Mouse (Mus musculus): ENCODE data around the gene Rapgef4.
"Not testable (repeated sequence)": the region's sequence is repeated elsewhere in the genome, so short reads cannot be mapped to it uniquely, and the experiment has no call there.

Gene Rapgef4

DNA sequence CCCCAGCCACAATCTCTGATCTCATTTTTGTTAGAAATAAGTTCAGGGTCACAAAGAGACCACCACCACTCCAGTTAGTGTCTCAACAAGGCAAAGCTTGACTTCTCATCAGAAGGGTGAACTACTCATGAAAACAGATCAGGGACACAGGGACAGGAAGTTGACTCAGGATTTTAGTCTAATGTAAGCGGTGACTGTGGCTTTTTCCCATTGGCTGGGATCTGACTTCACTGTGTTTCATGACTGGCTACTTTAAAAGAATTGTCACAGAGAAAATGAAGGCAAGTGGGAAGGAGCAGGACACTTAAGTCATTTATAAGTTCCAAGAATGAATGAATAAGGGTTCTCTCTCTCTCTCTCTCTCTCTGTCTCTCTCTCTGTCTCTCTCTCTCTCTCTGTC is 45.5 kb downstream of the Rapgef4 start:
- no peak for DNase-seq (ENCODE audit: low spot score in 2 of 2)

DNA sequence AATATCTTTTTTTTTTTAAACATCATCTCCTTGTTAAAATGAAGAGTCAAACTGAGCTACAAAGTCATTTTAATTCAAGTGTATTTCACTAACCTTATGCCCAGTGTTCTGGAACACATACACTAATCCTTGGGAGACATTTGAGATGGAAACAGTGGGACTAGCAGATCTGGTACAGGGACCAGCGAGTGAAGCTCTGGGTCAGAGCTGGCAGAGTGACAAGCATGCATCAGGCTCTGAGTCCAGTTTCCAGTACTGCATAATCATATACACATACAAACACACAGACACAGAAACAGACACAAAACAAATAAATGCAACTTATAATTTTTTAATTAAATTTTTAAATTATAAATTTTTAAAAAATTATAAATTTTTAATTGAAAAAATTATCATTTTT is 48.0 kb downstream of the Rapgef4 start:
- no peak for DNase-seq (ENCODE audit: low spot score in 2 of 2)

DNA sequence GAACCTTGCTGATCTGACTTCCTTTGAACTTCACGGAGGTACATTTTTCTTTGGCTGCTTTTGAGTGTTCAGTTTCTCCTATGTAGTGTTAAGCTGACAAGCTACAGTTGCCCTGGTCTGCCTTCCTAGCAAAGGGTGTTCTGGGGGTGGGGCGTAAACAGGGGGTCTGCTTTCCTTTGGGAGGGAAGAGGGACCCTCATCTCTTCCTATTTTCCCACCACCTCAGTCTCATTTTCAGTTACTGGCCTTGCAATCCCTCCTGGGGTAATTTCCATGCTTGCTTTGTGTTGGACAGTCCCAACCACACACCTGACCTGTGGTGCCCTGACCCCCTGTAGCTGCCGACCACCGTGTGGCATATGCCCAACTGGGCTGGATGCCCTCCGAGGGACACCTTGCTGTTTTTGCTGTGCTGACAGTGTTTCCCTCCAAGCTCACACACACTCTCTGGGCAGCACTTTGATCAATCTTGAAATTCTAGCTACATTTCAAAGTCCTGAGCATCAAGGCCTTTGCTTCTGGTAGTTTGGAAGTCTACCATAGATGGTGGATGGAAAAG is 48.6 kb downstream of the Rapgef4 start:
- DNase-seq (ENCODE audit: low spot score in 2 of 2), result no peak

DNA sequence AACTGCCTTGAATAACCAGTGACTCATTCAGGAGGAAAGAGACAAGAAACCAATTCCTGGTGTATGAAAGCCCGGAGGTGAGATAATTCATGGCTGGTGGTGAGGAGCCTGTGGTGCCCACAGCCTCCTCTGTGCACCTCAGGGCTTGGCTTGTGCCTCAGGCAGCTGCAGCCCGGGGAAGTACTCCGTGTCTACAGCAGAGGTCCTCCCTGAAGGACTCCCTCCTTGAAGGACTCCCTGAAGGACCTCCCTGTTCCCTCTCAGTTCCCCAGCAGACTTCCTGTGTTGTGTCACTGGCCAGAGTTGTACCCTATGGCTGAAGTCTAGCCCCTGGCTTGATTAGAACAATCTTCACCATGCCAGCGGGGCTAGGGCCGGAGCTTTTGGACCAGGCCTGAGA is 50.7 kb downstream of the Rapgef4 start:
- DNase-seq (ENCODE audit: low spot score in 2 of 2), result no peak

DNA sequence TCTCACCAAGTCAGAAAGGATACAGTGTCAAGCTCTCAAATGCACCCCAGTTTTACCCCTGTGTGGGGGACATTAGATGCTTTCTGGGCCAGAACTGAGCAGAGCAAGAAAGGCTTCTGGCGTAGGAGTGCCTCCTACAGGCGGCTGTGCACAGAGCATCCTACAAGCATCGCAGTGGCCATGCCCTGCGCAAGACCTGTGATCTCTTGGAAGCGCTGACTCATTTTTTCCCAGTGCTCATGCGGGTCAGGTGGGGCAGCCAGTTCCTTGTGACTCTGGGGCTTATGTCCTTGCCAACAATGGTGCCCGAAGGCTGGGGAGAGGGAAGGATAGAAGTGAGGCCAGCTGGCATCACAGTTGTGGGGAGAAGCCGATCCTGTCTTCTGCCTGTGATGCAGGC is 54.6 kb downstream of the Rapgef4 start:
- peak in 1 of 2 experiments; percentile 10 for DNase-seq (ENCODE audit: low spot score in 2 of 2)

DNA sequence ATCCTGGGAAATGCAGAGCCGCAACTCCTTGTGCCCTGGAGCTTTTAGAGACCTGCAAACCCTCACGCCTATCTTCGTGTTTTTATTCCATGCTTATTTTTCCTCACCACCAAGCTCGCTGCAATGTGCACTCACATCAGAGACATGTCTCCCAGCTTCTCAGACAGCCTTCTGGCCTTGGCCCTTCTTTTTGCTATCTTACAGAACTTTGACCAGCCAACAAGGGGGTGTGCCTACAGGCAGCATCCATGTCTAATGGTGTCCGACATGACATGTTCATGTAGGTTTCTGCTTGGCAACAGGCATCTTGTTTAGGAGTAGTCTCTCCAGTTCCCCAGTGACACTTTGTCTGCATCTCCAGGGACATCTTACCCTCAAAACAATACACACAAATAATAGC is 56.3 kb downstream of the Rapgef4 start:
- DNase-seq (ENCODE audit: low spot score in 2 of 2), result no peak

DNA sequence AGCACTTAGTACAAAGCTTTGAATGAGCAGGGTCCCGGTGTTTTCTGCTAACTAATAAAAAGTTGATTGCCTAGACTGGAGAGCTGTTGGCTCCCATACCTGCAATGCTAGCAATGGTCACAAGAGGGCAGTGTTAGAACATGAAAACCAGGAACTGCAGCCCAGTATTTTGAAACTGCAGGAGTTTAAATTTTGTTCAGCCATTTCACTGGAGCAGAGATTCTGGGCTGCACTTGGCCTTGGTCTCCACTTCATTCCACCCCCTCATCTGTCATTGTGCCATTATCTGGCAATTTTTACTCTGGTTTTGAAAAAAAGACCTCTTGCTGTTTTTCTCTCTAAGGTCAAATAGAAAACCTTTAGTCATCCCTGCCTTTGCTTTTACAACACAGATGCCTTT is 57.2 kb downstream of the Rapgef4 start:
- peak; percentile 24 to 62 for DNase-seq (ENCODE audit: low spot score in 2 of 2)

DNA sequence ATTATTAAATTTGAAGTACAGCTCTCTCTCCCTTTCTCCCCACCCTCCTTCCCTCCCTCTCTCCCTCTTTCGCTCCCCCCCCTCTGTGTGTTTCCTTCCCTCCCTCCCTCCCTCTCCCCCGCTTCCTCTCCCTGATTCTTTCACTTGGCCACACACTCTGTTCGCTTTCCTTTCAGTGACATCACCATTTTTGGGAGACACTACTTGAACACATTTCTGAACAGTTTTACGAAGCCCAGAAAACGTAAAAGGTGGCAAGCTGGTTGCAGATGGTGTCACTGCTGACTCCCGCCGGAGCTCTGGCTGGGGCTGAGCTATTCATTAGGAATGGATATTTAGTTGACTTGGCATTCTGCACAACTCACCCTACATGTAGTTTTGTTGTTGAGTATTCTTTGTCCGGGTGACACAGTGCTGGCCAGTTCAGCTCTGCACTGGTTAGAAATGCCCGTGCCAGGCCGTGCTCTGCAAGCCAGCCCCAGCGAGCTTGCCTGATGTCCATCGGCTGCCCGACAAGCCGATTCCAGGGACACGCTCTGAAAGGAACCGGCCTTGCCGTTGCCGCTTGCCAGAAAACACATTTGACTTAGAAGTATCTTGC is 57.7 kb downstream of the Rapgef4 start:
- DNase-seq (ENCODE audit: low spot score in 2 of 2), result no peak

DNA sequence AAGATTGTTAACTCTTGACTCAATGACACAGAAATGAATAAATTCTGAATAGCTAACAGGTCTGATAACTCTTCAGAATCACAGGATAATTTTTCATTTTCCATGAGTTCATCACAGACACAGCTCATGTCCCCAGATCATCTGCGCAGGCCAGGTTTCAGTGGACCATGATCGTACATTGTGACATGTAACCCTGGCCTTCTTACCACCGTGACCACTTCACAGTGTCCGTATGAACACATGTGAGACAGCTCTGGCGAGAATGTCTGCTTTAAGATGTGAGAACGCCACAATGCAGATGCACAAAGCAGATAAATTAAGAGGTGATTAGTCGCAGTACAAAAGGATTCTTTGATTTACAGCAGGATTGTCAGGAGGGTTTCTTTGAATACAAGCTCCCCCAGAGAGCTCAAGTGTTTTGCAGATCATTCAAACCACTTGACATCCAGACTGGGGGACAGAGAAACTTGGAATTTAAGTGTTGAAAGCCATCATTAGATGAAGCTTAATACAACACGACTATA is 58.5 kb downstream of the Rapgef4 start:
- DNase-seq (ENCODE audit: low spot score in 2 of 2), result no peak

DNA sequence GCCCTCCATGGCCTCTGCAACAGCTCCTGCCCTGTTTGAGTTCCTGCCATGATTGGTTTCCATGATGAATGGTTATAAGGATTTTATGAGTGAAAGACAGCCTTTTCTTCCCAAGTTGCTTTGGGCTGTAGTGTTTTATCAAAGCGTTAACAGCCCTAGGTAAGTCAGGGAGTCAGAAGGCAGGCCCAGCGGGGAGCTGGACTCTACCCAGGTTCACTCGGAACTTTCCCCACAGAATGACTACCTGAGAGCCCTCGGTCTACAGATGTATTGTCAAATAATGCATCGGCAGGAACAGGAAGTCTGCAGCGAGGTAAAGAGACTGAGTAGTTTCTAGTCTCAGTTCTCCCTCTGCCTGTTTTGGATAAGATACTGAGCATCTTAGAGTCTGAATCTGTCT is 60.0 kb downstream of the Rapgef4 start:
- no peak for DNase-seq (ENCODE audit: low spot score in 2 of 2)

DNA sequence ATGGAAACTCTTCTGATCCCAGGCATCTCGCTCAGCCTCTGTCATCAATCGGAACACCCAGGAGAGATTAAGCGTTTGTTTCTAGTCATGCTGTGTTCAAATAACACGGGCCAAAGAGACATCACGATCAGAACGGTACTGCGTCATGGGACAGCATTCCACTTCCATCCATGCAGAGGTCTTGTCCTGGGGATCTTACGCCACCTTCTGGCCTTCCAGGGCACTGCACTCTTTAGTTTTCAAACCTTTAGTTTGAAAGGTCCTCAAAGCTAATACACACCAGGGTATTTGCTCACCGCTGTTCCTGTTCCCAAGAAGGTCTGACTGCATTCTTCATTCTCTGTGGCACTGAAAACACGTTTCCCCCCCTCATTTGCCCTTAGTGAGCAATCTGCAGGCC is 61.1 kb downstream of the Rapgef4 start:
- no peak for DNase-seq (ENCODE audit: low spot score in 2 of 2)

DNA sequence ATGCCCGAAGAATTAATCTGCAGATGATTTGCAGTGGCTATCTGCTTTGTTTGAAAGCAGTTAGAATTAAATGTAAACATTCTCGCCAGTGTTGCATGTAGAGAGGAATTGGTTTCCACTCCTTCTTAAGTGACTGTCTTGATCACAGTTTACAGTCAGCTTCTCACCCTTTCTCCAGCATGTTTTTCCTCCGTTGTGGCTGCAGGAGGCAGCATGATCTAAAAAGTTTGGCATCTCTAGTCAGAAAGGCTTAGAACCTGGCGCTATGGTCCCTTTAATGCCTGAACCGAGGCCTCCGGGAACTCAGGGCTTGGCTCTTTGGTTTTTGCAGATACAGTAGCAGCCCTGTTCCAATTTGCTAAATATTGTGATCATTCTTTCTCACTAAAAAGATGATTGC is 63.2 kb downstream of the Rapgef4 start:
- no peak for DNase-seq (ENCODE audit: low spot score in 2 of 2)

DNA sequence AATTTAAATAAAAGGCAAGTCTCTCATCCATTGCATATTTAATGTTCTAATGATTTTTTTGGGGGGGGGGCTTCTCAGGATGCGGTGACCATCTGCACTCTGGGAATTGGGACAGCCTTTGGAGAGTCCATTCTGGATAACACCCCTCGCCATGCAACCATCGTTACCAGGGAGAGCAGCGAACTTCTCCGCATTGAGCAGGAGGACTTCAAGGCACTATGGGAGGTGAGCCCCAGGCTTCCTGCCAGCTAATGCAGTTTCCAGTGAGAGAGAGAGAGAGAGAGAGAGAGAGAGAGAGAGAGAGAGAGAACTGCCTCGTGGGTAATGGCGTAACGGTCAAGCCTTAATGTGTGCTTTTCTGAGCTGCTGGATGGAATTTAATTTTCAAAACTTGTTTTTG is 64.0 kb downstream of the Rapgef4 start:
- no peak for DNase-seq (ENCODE audit: low spot score in 2 of 2)

DNA sequence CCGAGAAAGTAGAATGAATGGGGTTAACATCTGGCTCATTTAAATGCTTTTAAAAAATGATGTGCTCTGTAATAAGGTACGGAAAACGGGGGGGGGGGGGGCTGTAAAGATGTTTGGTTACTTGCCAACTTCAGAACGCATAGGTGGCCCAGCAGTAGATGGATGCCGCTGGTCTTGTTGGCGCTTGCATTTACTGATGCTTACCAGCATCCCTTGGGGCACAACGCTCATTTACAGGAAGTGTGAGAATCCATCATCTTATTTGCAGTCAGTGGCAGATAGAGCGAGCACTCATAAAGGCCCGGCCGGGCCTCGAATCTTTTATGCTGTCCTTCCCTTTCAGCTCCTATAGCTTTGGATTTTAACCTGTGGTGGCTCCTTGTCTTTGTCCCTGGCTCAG is 64.6 kb downstream of the Rapgef4 start:
- no peak for DNase-seq (ENCODE audit: low spot score in 2 of 2)

DNA sequence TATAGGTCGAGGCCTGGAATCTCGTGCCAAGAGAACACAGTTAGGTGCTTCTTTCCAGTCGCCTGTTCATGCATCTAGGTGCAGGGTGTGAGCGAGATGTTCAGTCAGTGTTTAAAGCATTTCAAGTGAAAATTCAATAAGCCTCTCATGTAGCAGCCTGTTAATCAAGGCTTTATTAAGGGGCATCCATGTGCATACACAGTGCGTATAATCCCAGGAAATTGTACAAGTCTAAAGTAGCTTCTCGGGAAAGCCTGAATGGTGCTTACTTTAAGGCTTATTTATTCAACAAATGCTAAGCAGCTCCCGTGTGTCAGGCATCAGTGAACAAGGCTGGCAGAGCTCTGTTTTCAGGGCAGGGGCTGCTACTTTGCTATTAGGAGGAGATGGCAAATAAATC is 69.4 kb downstream of the Rapgef4 start:
- DNase-seq (ENCODE audit: low spot score in 2 of 2), result no peak

DNA sequence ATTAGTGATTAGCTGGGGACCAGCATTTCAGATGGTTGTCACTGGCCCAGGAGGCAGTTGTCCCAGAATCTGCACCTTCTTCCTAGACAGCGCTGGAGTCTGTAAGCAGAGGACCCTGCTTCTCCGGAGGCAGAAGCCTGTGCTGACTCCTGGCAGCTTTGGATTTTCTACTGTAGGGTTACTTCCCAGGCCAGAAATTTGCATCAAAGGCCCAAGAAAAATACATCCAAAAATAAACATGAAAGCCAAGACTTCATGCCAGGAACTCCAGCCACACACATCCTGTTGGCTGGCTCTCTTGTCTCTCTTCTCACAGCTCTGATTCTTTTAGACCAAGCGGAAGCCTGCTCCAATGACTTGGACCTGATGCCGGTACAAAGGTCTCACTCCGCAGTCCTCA is 73.2 kb downstream of the Rapgef4 start:
- no peak for DNase-seq (ENCODE audit: low spot score in 2 of 2)

DNA sequence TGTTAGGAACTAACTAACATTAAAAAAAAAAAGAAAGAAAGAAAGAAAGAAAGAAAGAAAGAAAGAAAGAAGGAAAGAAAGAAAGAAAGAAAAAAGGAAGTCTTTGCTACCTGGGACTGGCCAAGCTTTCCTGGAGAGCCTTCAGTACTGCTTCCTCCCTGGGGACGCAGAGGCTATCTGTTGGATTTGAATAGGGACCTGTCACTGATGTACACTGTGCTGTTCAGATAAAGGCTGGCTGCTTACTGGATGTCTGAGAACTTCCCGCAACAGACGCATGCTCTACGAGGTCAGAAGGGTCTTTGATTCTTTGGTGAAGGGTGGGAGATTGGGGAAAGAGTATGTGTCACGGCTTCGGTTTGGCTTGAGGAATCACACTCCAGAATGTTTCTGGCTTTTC is 73.7 kb downstream of the Rapgef4 start:
- DNase-seq (ENCODE audit: low spot score in 2 of 2), result no peak

DNA sequence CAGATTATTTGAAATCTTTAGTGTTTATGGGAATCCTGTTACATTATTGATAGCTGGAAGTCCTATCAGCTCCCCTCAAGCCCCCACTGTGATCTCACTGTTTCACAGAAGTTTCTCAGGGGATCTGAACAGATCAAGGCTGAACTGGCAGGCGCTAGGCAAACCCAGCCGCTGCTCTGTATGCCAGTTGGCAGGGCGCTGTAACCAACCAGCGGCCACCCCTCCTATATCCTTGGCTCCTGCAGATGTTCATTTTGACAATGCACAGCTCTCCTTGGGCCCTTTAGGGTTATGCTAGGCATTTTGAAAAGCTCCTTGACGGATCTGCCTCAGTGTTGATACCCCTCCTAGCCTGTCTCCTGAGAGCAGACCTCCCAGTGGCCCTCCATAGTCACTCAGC is 74.4 kb downstream of the Rapgef4 start:
- no peak for DNase-seq (ENCODE audit: low spot score in 2 of 2)

DNA sequence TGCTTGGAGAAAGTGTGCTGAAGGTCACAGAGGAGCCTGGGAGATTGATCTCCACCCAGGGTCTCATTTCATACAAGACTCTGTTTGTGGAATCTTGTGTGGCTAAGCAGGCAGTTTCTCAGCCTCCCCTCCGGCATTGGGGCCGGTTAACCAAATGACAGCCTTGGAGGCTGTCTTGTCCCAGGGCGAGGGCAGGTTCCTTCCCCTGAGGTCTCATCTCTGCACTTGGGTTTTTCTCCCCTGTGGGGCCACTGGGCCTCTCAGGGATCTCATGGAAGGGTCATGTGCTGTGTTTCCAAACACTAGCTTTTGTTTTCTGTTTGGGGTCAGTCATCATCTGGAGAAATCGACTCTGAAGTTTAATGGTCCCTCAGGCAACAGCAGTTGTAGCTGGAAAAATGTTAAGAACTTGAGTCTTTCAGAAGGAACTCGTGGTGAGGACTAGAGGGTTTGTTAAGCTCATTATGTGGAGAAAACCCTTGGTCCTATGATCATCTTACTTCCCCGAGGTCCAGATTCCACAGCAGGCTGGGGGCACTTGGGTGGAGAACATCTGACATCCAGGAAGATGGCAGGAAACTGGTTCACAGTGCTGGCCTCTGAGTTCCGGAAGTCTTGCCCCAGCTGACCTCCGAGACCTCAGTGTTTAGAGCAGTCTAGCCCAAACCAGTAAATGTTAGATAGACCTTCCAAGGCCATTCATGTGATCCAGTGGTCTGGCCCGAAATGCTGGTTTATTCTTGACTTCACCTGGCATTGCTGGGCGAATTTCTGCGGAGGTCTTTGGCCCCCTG is 75.2 kb downstream of the Rapgef4 start:
- DNase-seq (ENCODE audit: low spot score in 2 of 2), result no peak

DNA sequence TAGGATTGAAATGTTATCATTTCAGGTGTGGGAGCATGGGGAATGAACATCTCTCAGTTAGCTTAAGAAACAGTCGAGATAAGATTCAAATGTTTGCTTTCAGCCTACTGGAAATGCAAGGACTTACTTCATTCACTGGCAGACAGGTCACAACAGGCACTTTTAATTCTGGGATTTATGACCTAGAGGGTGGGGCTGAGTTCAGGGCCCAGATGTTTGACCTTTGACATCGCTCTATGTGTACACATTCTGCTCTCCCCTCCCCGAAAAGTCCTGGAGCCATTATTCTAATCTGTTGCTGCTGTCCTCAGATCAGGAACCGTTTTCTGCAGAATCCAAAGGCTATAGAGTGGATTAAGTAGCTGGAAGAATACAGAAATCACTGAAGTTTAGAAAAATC is 81.9 kb downstream of the Rapgef4 start:
- no peak for DNase-seq (ENCODE audit: low spot score in 2 of 2)

DNA sequence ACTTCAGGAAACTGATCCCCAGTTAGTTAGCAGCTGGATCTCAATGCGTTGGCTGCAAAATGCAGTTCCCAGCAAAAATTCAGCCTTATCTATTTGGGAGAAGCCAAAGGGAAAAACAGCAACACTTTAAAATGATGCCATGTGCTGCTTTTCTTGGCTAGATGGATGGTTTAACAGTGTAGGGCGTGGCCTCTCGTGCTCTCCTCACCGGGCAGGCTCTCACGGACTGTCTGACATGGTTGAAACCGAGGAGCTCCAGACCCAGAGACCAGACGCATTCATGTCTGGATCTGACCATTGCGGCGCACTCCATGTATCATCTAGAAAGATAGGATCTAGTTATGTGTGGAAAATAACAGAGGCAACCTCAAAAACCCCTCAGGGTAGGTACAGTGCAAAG is 87.5 kb downstream of the Rapgef4 start:
- no peak for DNase-seq (ENCODE audit: low spot score in 2 of 2)

DNA sequence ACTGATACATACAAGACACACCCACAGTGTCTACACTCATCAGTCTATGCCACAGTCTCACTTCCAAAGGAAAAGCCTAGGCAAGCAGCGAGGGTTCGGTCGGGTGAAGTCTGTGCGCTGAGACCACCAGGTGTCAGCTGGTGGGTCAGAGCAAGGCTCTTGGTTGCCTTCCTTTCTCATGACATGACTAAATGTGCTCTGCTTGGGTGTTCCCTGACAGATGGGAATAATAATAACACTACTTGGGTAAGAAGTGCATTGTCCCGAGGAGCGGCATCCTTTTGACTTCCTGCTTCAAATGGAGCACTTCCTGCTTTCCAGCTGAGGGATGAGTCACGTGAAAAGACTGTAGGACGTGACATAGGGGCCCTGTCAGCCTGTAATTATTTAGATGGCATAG is 89.0 kb downstream of the Rapgef4 start:
- DNase-seq (ENCODE audit: low spot score in 2 of 2), result no peak

DNA sequence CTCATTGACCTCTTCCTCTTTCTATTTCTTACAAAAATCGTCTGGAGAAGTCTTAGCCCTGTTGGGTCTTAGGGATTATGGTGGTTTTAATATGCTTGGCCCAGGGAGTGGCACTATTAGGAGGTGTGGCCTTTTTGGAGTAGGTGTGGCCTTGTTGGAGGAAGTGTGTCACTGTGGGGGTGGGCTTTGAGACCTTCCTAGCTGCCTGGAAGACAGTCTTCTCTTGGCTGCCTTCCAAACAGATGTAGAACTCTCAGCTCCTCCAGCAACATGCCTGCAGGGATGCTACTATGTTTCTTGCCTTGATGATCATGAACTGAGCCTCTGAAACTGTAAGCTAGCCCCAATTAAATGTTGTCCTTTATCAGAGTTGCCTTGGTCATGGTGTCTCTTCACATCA is 92.1 kb downstream of the Rapgef4 start:
- not testable (repeated sequence) for DNase-seq (ENCODE audit: low spot score in 2 of 2)
